Mouse (Mus musculus) limb, embryonic 11.5 days (tissue): ENCODE measurements around the gene Six3. TPM values are rescaled to one million over a fixed set of nuclear protein-coding genes. Genes with fewer than 3 reads are reported as not detected.

ENCODE experiments used
- ATAC-seq: fragments of 200-750 bp; cut with Nextera tagmentation; 2 replicates; pipeline ENCODE4 v1.8.0; 2017; ENCODE audit warnings: low read depth; ENCODE audit not compliant: insufficient number of reproducible peaks, low FRiP score, low TSS enrichment
- DNase-seq: peaks from one replicate; pipeline ENCODE4 v3.0.0-alpha.2; 2015; ENCODE audit warnings: low spot score
- H3K27ac ChIP-seq: fragments of 300-500 bp; sonication (generic); replicated peaks from 2 replicates; pipeline ENCODE4 v1.5.1; 2014; ENCODE audit warnings: low read depth, mild to moderate bottlenecking, low read length
- H3K27me3 ChIP-seq: fragments of 300-500 bp; sonication (generic); 2 replicates; pipeline ENCODE4 v1.6.1; 2014; ENCODE audit warnings: mild to moderate bottlenecking, low read length, mixed read lengths; ENCODE audit not compliant: control insufficient read depth, insufficient read depth
- H3K36me3 ChIP-seq: fragments of 300-500 bp; sonication (generic); 2 replicates; pipeline ENCODE4 v1.6.1; 2014; ENCODE audit warnings: mild to moderate bottlenecking, low read length, moderate library complexity, mixed read lengths; ENCODE audit not compliant: control insufficient read depth, insufficient read depth
- H3K4me1 ChIP-seq: fragments of 300-500 bp; sonication (generic); 2 replicates; pipeline ENCODE4 v1.6.1; 2014; ENCODE audit warnings: low read length, mixed read lengths; ENCODE audit not compliant: control insufficient read depth, insufficient read depth
- H3K4me2 ChIP-seq: fragments of 300-500 bp; sonication (generic); 2 replicates; pipeline ENCODE4 v1.6.1; 2014; ENCODE audit warnings: low read depth, mild to moderate bottlenecking, moderate library complexity; ENCODE audit not compliant: severe bottlenecking
- H3K4me3 ChIP-seq: fragments of 300-500 bp; sonication (generic); 2 replicates; pipeline ENCODE4 v1.5.1; 2014; ENCODE audit warnings: low read depth, low read length
- H3K9ac ChIP-seq: fragments of 300-500 bp; sonication (generic); 2 replicates; pipeline ENCODE4 v1.6.1; 2014; ENCODE audit warnings: mild to moderate bottlenecking, low read length
- H3K9me3 ChIP-seq: fragments of 300-500 bp; sonication (generic); 2 replicates; pipeline ENCODE4 v1.6.1; 2016; ENCODE audit warnings: low read length; ENCODE audit not compliant: control insufficient read depth
- WGBS: fragments of 180-500 bp; shearing (Covaris S2); extraction: QIAGEN DNeasy Blood & Tissue Kit; methylation state at CpG from one replicate; pipeline ENCODE4 v1.1.7; 2014; 5-methylcytosine and 5-hydroxymethylcytosine counted together
- polyA plus RNA-seq: library from polyadenylated mRNA; unstranded; fragments of >200 nt; fragmentation: Nextera tagmentation; extraction: Ambion mirVana; gene quantifications from 2 replicates; pipeline ENCODE4 v1.2.1, GENCODE M21; 2014

Six3 gene
- not detected in 2 replicates for polyA plus RNA-seq

DNA sequence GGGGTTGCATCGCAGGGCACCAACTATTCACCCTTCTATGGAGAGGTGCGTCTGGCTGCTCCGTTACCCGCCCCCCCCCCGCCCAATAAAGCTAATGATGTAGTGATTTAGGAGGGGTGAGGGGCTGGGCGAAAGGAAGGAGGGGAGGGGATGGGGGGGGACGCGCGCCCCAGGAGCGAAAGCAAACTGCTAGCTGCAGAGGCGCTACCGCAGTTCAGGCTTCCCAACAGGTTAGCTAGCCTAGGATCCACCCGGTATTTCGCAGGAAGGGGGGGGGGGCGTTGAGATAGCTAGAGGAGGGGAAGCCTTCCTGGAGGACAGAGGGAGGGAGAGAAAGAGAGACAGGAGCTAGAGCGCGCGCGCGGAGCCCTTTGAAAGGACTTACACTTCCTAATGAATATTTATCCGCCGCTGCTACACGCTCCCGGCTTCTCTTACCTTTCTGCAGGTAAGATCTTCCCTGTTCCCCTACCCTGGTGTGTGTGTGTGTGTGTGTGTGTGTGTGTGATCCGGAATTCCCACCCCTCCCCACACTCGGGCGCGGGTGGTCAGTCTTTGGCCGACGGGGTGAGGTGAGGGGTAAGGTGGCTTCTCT lies at the start of gene Six3:
Gene Six3 (plus strand): TSS at position 343 of the 595 bp plus-strand sequence.
- 2% methylated on average over 27 of the region's 30 CpGs for WGBS
- H3K27ac ChIP-seq = no peak within 1 kb of the TSS
- no peak for DNase-seq

DNA sequence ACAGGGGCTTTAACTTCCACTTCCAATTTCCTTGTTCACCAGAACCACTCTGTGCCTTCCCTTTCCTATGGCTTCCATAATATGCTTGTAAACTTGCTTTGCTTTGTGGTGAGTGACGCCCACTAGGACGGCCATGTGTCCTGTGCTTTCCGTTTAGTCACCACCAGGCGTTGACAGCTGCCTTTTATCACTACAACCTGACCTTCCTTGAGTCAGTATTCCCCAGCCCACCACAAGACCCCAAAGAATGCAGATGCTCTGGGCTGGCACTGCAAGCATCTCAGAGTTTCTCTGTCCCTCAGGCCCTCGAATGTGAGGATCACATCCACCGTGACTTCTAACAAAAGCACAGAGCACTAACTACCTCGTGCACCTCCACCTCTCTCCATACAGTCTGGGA lies 49.3 kb upstream of the Six3 start:
- H3K9me3 ChIP-seq = no peaks in the 10 kb centered on the region
- no peaks in the 10 kb centered on the region for H3K36me3 ChIP-seq
- no peak overlapping the region for H3K27ac ChIP-seq
- DNase-seq (no peak), ATAC-seq (no peak)
- WGBS = 60% methylated on average over 7 of the region's 7 CpGs
- H3K4me1 ChIP-seq = no peaks in the 10 kb centered on the region
- H3K4me3 ChIP-seq = no peak overlapping the region
- H3K9ac ChIP-seq = no peak overlapping the region
- H3K27me3 ChIP-seq = no peaks in the 10 kb centered on the region
- no peak overlapping the region for H3K4me2 ChIP-seq

More for the DNA sequence above, at the start of gene Six3:
- H3K27me3 ChIP-seq = peaks cover 98% of the 10 kb centered on the region
- peaks cover 7% of the 10 kb centered on the region; the same call in 1 of the 2 replicates for H3K4me1 ChIP-seq
- no peaks in the 10 kb centered on the region for H3K9me3 ChIP-seq
- H3K9ac ChIP-seq = no peak within 1 kb of the TSS
- H3K36me3 ChIP-seq = no peaks in the 10 kb centered on the region
- H3K4me3 ChIP-seq = no peak within 1 kb of the TSS
- no peak for ATAC-seq
- H3K4me2 ChIP-seq = no peak within 1 kb of the TSS

DNA sequence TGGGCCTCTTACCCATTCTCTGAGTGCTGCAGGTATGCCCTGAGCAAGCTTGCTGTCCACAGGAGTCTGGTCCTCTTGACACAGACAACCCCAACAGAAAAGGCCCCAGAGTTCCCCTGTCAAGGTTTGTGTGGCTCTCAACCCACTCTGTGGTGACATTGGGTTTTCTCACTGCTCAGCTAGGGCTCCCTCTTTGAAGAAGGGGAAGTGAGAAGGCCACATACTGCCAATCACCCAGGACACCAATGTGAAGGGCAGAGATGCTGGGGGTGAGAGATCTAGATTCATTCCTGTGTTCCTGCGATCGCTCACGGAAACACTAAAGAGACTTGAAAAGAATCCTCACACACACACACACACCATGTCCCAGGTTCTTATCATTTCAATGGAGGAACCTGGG lies 39.4 kb upstream of the Six3 start:
- no peaks in the 10 kb centered on the region for H3K9me3 ChIP-seq
- DNase-seq (no peak), ATAC-seq (no peak)
- H3K4me2 ChIP-seq = no peak overlapping the region
- H3K4me1 ChIP-seq = no peaks in the 10 kb centered on the region
- H3K36me3 ChIP-seq = no peaks in the 10 kb centered on the region
- no peak overlapping the region for H3K27ac ChIP-seq
- H3K27me3 ChIP-seq = no peaks in the 10 kb centered on the region
- H3K4me3 ChIP-seq = no peak overlapping the region
- H3K9ac ChIP-seq = no peak overlapping the region
- WGBS = 87% methylated on average over 3 of the region's 3 CpGs

GRCm38 (mm10) chr17:85578290-85578689 lies 35.1 kb upstream of the Six3 start:
- Histone ChIP-seq H3K4me1 (peaks cover 4% of the 10 kb centered on the region; the same call in 1 of the 2 replicates), H3K9ac (no peak overlapping the region), H3K9me3 (no peaks in the 10 kb centered on the region), H3K27ac (no peak overlapping the region), H3K36me3 (no peaks in the 10 kb centered on the region), H3K4me3 (no peak overlapping the region), H3K4me2 (no peak overlapping the region), H3K27me3 (no peaks in the 10 kb centered on the region)
- WGBS = 58% methylated on average over 5 of the region's 5 CpGs
- ATAC-seq (no peak), DNase-seq (no peak)

DNA sequence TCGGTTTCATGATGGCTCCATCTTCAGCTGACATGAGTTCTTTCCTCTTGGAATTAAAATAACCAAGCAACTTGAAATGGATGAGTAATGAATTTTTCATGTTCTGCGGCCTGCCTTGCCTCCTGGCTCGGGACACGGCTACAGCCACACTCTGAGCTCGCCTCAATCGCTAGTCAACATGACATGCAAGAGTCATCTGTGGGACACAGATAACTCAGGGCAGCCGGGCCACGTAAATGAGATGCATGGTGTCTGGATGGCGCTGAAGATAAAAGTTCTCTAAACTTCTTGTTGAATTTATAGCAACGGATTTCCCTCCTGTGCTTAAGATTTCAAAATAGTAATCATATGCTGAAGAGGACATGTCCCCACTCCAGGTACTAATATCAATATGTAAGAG lies 34.1 kb upstream of the Six3 start:
- WGBS = 88% methylated on average over 10 of the region's 10 CpGs
- Histone ChIP-seq H3K36me3 (no peaks in the 10 kb centered on the region), H3K9me3 (no peaks in the 10 kb centered on the region), H3K27me3 (no peaks in the 10 kb centered on the region), H3K4me3 (no peak overlapping the region), H3K4me1 (peaks cover 4% of the 10 kb centered on the region; the same call in 1 of the 2 replicates), H3K4me2 (no peak overlapping the region), H3K27ac (no peak overlapping the region), H3K9ac (no peak overlapping the region)
- DNase-seq (no peak), ATAC-seq (no peak)

DNA sequence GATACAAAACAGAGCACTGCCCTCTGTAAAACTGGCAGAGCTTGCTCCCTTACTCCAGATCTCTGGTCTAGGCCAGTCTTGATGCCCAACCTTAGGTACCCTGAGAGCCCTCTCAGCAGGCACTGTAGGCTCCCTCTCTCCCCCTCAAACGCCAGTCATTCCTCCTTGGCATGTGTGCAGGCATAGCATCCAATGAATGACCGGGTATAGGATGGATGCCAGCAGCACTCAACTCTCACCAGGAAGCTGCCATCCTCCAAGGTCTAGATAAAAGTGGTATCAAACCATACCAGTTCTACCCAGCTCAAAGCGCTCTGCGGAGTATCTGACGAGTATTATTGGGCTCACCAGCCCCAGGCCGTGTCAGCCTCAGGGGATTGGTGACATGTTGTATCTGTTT lies 33.2 kb upstream of the Six3 start:
- Histone ChIP-seq H3K27me3 (no peaks in the 10 kb centered on the region), H3K9ac (no peak overlapping the region), H3K9me3 (no peaks in the 10 kb centered on the region), H3K4me2 (no peak overlapping the region), H3K4me3 (no peak overlapping the region), H3K4me1 (peaks cover 4% of the 10 kb centered on the region; the same call in 1 of the 2 replicates), H3K36me3 (no peaks in the 10 kb centered on the region), H3K27ac (no peak overlapping the region)
- DNase-seq (no peak), ATAC-seq (no peak)
- 90% methylated on average over 6 of the region's 6 CpGs for WGBS

- Histone ChIP-seq H3K4me3 (no peak overlapping the region), H3K9me3 (no peaks in the 10 kb centered on the region), H3K4me1 (peaks cover 4% of the 10 kb centered on the region; the same call in 1 of the 2 replicates), H3K36me3 (no peaks in the 10 kb centered on the region), H3K9ac (no peak overlapping the region), H3K27me3 (no peaks in the 10 kb centered on the region), H3K4me2 (no peak overlapping the region), H3K27ac (no peak overlapping the region)
- DNase-seq (no peak), ATAC-seq (no peak)
- WGBS = 94% methylated on average over 4 of the region's 4 CpGs
Measured at GRCm38 (mm10) chr17:85584170-85584569, 29.2 kb upstream of the Six3 start.

DNA sequence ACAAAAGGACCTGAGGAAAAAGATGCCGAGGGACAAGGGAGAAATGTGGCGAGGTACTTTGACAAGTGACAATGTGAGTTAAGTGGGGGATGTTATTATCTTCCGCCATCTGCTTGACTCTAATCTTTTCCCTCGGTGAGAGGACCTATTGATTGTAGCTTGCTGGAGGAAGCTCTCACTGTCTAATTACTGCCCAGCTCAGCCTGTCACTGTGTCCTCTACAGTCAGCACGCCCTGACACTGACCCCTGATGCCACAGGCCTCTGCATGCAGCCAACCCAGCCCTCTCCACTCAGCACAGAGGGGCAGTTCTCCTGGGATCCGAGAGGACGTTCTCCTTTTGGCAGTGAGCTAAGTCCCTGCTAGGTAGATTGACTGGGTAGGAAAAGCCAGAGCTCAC lies 28.8 kb upstream of the Six3 start:
- H3K4me3 ChIP-seq = no peak overlapping the region
- no peaks in the 10 kb centered on the region for H3K36me3 ChIP-seq
- no peaks in the 10 kb centered on the region for H3K9me3 ChIP-seq
- ATAC-seq (no peak), DNase-seq (no peak)
- no peaks in the 10 kb centered on the region for H3K27me3 ChIP-seq
- peaks cover 4% of the 10 kb centered on the region; the same call in 1 of the 2 replicates for H3K4me1 ChIP-seq
- WGBS = 68% methylated on average over 7 of the region's 7 CpGs
- H3K27ac ChIP-seq = no peak overlapping the region
- no peak overlapping the region for H3K9ac ChIP-seq
- no peak overlapping the region for H3K4me2 ChIP-seq

- Histone ChIP-seq H3K9me3 (no peaks in the 10 kb centered on the region), H3K9ac (no peak overlapping the region), H3K36me3 (no peaks in the 10 kb centered on the region), H3K27me3 (no peaks in the 10 kb centered on the region), H3K4me3 (no peak overlapping the region), H3K4me1 (no peaks in the 10 kb centered on the region), H3K4me2 (no peak overlapping the region), H3K27ac (no peak overlapping the region)
- no peak for DNase-seq
- ATAC-seq = no peak
- 89% methylated on average over 5 of the region's 5 CpGs for WGBS
Measured at GRCm38 (mm10) chr17:85585779-85586178, 27.6 kb upstream of the Six3 start.
